Mouse (Mus musculus): Measurements from ENCODE around the gene Tas1r2. TPM values are rescaled to one million over a fixed set of nuclear protein-coding genes. Genes with fewer than 3 reads are reported as not detected.
A peak's percentile ranks its signal among the peaks of the same experiment; 100 is the strongest.

The Tas1r2 gene
- total RNA-seq (2021): not detected

GRCm38 (mm10) chr4:139653238-139653637 lies at the start of gene Tas1r2:
TSS of gene Tas1r2 (plus strand) at chr4:139653538.
- DNase-seq (ENCODE audit: extremely low spot score in 1 of 2, low spot score in 1 of 2): no peak

- no peak for DNase-seq (ENCODE audit: extremely low spot score in 1 of 2, low spot score in 1 of 2)
Observed at GRCm38 (mm10) chr4:139605216-139605615, 48.1 kb upstream of the Tas1r2 start.

DNA sequence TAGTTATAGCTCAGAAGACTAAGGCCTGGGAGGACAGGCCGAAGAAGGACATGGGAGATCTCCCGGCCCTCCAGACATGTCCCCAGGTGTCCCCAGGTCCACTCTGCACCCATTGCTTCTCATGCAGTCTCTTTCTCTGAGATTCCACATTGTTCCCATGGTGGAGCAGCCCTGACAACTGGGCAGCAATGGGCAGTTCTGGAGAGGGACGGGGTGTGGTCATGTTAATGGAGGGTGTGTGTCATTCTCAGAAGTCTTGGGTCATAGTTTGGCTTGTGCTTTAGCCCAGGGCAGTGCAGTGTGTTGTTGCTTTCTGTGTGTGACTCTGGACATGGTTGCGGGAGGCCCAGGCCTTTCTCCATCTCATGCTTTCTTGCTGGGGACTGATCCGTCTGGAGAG lies 46.6 kb upstream of the Tas1r2 start:
- no peak for DNase-seq (ENCODE audit: extremely low spot score in 1 of 2, low spot score in 1 of 2)

- DNase-seq (ENCODE audit: extremely low spot score in 1 of 2, low spot score in 1 of 2): no peak
Observed at GRCm38 (mm10) chr4:139608975-139609374, 44.4 kb upstream of the Tas1r2 start.

GRCm38 (mm10) chr4:139610954-139611353 lies 42.4 kb upstream of the Tas1r2 start:
- DNase-seq (ENCODE audit: extremely low spot score in 1 of 2, low spot score in 1 of 2): no peak

DNA sequence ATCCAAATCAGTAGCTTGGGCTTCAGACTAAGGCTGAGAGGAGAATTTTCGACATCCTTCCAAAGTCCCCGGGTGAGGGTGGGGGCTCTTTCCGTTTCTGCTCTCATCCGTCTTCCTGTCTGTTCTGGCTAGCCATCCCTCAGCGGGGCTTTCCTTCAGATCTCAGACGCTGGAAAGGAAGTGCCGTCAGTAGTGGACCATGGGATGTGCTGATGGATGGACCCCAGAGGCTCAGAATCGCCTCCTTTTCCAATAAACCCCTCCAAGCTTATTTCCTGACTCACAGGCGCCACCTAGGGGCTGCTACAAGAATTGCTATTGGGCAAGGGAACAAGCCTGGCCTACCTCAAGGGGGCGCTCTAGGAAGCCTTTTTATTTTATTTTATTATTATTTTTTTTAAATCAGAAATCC lies 41.8 kb upstream of the Tas1r2 start:
- peak; percentile 85 to 94 for DNase-seq (ENCODE audit: extremely low spot score in 1 of 2, low spot score in 1 of 2)

GRCm38 (mm10) chr4:139614524-139615260 lies 38.6 kb upstream of the Tas1r2 start:
- no peak for DNase-seq (ENCODE audit: extremely low spot score in 1 of 2, low spot score in 1 of 2)

GRCm38 (mm10) chr4:139616276-139617000 lies 36.9 kb upstream of the Tas1r2 start:
- no peak for DNase-seq (ENCODE audit: extremely low spot score in 1 of 2, low spot score in 1 of 2)

- no peak for DNase-seq (ENCODE audit: extremely low spot score in 1 of 2, low spot score in 1 of 2)
Observed at GRCm38 (mm10) chr4:139617001-139617364, 36.4 kb upstream of the Tas1r2 start.

- DNase-seq (ENCODE audit: extremely low spot score in 1 of 2, low spot score in 1 of 2): no peak
Observed at GRCm38 (mm10) chr4:139619765-139620164, 33.6 kb upstream of the Tas1r2 start.

- peak; percentile 76 to 79 for DNase-seq (ENCODE audit: extremely low spot score in 1 of 2, low spot score in 1 of 2)
Observed at GRCm38 (mm10) chr4:139622373-139623282, 30.7 kb upstream of the Tas1r2 start, which contains the start of gene Aldh4a1. TSS of gene Aldh4a1 (plus strand) at chr4:139622866.

GRCm38 (mm10) chr4:139623434-139624115 lies 29.8 kb upstream of the Tas1r2 start:
- no peak for DNase-seq (ENCODE audit: extremely low spot score in 1 of 2, low spot score in 1 of 2)

GRCm38 (mm10) chr4:139624116-139624489 lies 29.2 kb upstream of the Tas1r2 start:
- DNase-seq (ENCODE audit: extremely low spot score in 1 of 2, low spot score in 1 of 2): no peak

GRCm38 (mm10) chr4:139624706-139625105 lies 28.6 kb upstream of the Tas1r2 start:
- peak in 1 of 2 experiments; percentile 23 for DNase-seq (ENCODE audit: extremely low spot score in 1 of 2, low spot score in 1 of 2)

DNA sequence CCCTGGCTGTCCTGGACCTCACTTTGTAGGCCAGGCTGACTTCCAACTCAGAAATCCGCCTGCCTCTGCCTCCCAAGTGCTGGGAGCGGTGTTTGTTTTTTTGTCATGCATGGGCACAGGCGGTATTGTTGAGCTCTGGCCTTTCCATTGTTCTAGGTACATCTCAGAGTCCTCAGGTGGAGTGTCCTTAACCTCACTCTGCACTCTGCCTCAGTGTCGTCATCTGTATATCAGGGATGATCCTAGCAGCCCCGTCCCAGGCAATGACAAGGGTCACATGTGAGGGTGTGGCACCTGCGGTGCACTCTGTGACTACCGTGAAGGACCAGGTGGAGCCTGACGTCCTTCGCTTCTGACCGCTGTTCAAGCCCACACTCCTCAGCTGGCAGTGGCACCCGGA lies 26.0 kb upstream of the Tas1r2 start:
- no peak for DNase-seq (ENCODE audit: extremely low spot score in 1 of 2, low spot score in 1 of 2)

- DNase-seq (ENCODE audit: extremely low spot score in 1 of 2, low spot score in 1 of 2): no peak
Observed at GRCm38 (mm10) chr4:139630171-139630570, 23.2 kb upstream of the Tas1r2 start.

- no peak for DNase-seq (ENCODE audit: extremely low spot score in 1 of 2, low spot score in 1 of 2)
Observed at GRCm38 (mm10) chr4:139631141-139631540, 22.2 kb upstream of the Tas1r2 start.

- no peak for DNase-seq (ENCODE audit: extremely low spot score in 1 of 2, low spot score in 1 of 2)
Observed at GRCm38 (mm10) chr4:139631569-139632253, 21.6 kb upstream of the Tas1r2 start.

DNA sequence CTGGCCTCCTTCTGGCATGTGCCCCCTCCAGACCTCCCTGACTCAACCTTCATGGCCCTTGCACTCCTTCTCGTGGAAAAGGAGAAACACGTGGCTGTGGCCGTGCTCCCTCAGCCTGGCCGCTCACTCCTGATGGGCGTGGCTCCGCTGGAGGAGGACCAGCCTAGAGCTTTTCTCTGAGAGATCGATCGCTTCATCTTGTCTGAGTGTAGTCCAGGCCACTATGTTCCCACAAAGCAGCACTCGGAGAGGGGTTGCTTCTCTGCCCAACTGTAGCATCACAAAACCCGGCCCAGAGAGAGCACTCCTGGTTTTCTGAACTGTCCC lies 21.1 kb upstream of the Tas1r2 start:
- no peak for DNase-seq (ENCODE audit: extremely low spot score in 1 of 2, low spot score in 1 of 2)

- peak; percentile 74 to 94 for DNase-seq (ENCODE audit: extremely low spot score in 1 of 2, low spot score in 1 of 2)
Observed at GRCm38 (mm10) chr4:139636373-139636772, 17.0 kb upstream of the Tas1r2 start.

All from layer of hippocampus, postnatal 25 days (tissue).